In genomic region chr6:28919346-28919745, GRCm38 (mm10) we compare ENCODE assay signal across 18 mouse cellular contexts.
"Had no signal": no experiment of that assay in that cellular context is flagged by ENCODE, and none has a peak within 500 bp of the region (broad histone marks: within the 10 kb centered on the region; RNA-seq: fewer than 3 reads in every experiment).

No protein-coding gene starts in this region.

- H3K4me2 ChIP-seq: kidney, embryonic 15.5 days; liver, embryonic 13.5 days; midbrain, embryonic 15.5 days had no signal

- H3K27ac ChIP-seq: kidney, embryonic 15.5 days; left cerebral cortex, adult 2 months; liver, embryonic 13.5 days; midbrain, embryonic 15.5 days had no signal

- ATAC-seq: midbrain, embryonic 15.5 days had no signal

- H3K27me3 ChIP-seq: kidney, embryonic 15.5 days; liver, embryonic 13.5 days; midbrain, embryonic 15.5 days had no signal

- H3K9me3 ChIP-seq: kidney, embryonic 15.5 days; midbrain, embryonic 15.5 days had no signal

- H3K9ac ChIP-seq: kidney, embryonic 15.5 days; liver, embryonic 13.5 days; midbrain, embryonic 15.5 days had no signal

- H3K4me1 ChIP-seq: liver, embryonic 13.5 days had no signal

- DNase-seq: kidney, adult 11 months; kidney, adult 8-10 months; kidney, postnatal 10 days; kidney, postnatal 36 days; layer of hippocampus, postnatal 36 days; liver, embryonic 13.5 days; lung, adult 2 months; lung, postnatal 14 days; lung, postnatal 4 days; right cerebral cortex, adult 18-20 months; right cerebral cortex, postnatal 14 days; right cerebral cortex, postnatal 4 days; thymus, adult 2 months; thymus, postnatal 14 days; thymus, postnatal 4 days had no signal

- H3K4me3 ChIP-seq: kidney, embryonic 15.5 days; left cerebral cortex, adult 2 months; liver, embryonic 13.5 days; midbrain, embryonic 15.5 days had no signal

- H3K36me3 ChIP-seq: kidney, embryonic 15.5 days; liver, embryonic 13.5 days; midbrain, embryonic 15.5 days had no signal
